Mouse (Mus musculus): ENCODE measurements around the gene Slc17a9. TPM values are rescaled to one million over a fixed set of nuclear protein-coding genes. Genes with fewer than 3 reads are reported as not detected.

The Slc17a9 gene
- polyA plus RNA-seq (2012; rRNA removed), result 6.7 and 7.2 TPM in 2 replicates

GRCm38 (mm10) chr2:180724585-180725413 lies at the start of gene Slc17a9:
Slc17a9 (plus strand) TSS chr2:180725263.

GRCm38 (mm10) chr2:180709923-180710272 lies 15.2 kb upstream of the Slc17a9 start, which contains the start of the genes Dido1 and Gid8:
Dido1 (minus strand) TSS chr2:180709999.
Gid8 (plus strand) TSS chr2:180710117.

GRCm38 (mm10) chr2:180776793-180777192 lies 51.7 kb downstream of the Slc17a9 start, which contains the start of gene Bhlhe23:
Bhlhe23 (minus strand) TSS chr2:180776900.

Other genes starting within 250 kb of the Slc17a9 start
- gene Ntsr1, start 225.3 kb upstream of the Slc17a9 start, polyA plus RNA-seq (2012; rRNA removed), result 0.02 and 0.03 TPM in 2 replicates
- 11.1 and 11.2 TPM in 2 replicates for gene Mrgbp, start 144.0 kb upstream of the Slc17a9 start, polyA plus RNA-seq (2012; rRNA removed)
- 27.8 and 27.9 TPM in 2 replicates for gene Ogfr, start 136.0 kb upstream of the Slc17a9 start, polyA plus RNA-seq (2012; rRNA removed)
- gene Col9a3, start 127.5 kb upstream of the Slc17a9 start, polyA plus RNA-seq (2012; rRNA removed), result 0.59 and 0.95 TPM in 2 replicates
- gene Tcfl5, start 82.6 kb upstream of the Slc17a9 start, polyA plus RNA-seq (2012; rRNA removed), result 0.16 and 0.22 TPM in 2 replicates
- 12.2 and 13.5 TPM in 2 replicates for gene Dido1, start 15.3 kb upstream of the Slc17a9 start, polyA plus RNA-seq (2012; rRNA removed)
- gene Gid8, start 15.1 kb upstream of the Slc17a9 start, polyA plus RNA-seq (2012; rRNA removed), result 79.5 and 97.1 TPM in 2 replicates
- gene Bhlhe23, start 51.6 kb downstream of the Slc17a9 start, polyA plus RNA-seq (2012; rRNA removed), result not detected in 2 replicates
- 15.9 and 21.3 TPM in 2 replicates for gene Ythdf1, start 195.7 kb downstream of the Slc17a9 start, polyA plus RNA-seq (2012; rRNA removed)
- gene Birc7, start 203.8 kb downstream of the Slc17a9 start, polyA plus RNA-seq (2012; rRNA removed), result not detected in 2 replicates
- gene Nkain4, start 229.4 kb downstream of the Slc17a9 start, polyA plus RNA-seq (2012; rRNA removed), result 0.67 and 1.0 TPM in 2 replicates
- gene Arfgap1, start 242.0 kb downstream of the Slc17a9 start, polyA plus RNA-seq (2012; rRNA removed), result 20.8 TPM in 2 replicates